Mouse (Mus musculus): ENCODE measurements around the gene Slc36a1. TPM values are rescaled to one million over a fixed set of nuclear protein-coding genes. Genes with fewer than 3 reads are reported as not detected.

The Slc36a1 gene
- polyA plus RNA-seq, 2 experiments from 2014 or later: 2.3 to 2.5 TPM

Other genes with a start within 250 kb of the Slc36a1 start
- gene Tnip1, start 241.4 kb upstream of the Slc36a1 start, polyA plus RNA-seq (2017; shearing (Covaris generic)): 10 to 100 TPM; 81.5 to 98.2 TPM
- gene Anxa6, start 170.9 kb upstream of the Slc36a1 start, polyA plus RNA-seq (2017; shearing (Covaris generic)): 100 to 1,000 TPM; 447 to 527 TPM
- gene Ccdc69, start 126.2 kb upstream of the Slc36a1 start, polyA plus RNA-seq (2017; shearing (Covaris generic)): 10 to 100 TPM; 78.6 to 85.9 TPM
- 100 to 1,000 TPM; 152 to 191 TPM for gene Gm2a, start 106.2 kb upstream of the Slc36a1 start, polyA plus RNA-seq (2017; shearing (Covaris generic))
- 1 to 10 TPM in 1 of 2 experiments, under 1 TPM in 1; 0.36 to 1.2 TPM for gene Slc36a3, start 52.6 kb upstream of the Slc36a1 start, polyA plus RNA-seq (2017; shearing (Covaris generic))
- gene Slc36a2, start 19.3 kb upstream of the Slc36a1 start, polyA plus RNA-seq (2017; shearing (Covaris generic)): under 1 TPM in 1 of 2 experiments, not detected in 1; 0.37 TPM
- gene Fat2, start 132.2 kb downstream of the Slc36a1 start, polyA plus RNA-seq (2017; shearing (Covaris generic)): not detected
- gene Sparc, start 218.8 kb downstream of the Slc36a1 start, polyA plus RNA-seq (2017; shearing (Covaris generic)): not detected

All from activated CD4-positive, CD25-positive, alpha-beta regulatory T cell, adult 4 months (primary cell).